Mouse (Mus musculus) thymus, postnatal 4 days (tissue): ENCODE results near the gene Mtr.

Experiments
- DNase-seq: peaks from one replicate; pipeline ENCODE4 v3.0.0; 2021

The Mtr gene

DNA sequence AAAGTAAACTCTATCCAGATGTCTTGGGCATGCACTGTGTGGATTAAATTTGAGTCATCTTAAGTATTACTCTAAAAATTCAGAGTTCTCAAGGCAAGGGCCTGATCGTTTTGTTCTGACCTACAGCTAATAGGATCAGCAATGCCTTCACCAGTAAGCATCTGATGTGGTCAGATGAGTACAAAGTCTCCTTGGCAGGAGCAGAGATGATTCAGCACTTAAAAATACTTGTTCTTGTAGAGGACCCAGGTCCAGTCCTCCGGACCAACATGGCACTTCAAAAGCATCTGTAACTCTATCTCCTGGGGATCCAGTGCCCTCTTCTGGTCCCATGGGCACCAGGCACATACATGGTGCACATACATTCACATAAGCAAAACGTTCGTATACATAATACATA is 25.8 kb downstream of the Mtr start:
- DNase-seq, result no peak

- DNase-seq, result no peak
Measured at GRCm38 (mm10) chr13:12228248-12228647, 29.7 kb downstream of the Mtr start.

- no peak for DNase-seq
Measured at GRCm38 (mm10) chr13:12227606-12228005, 30.3 kb downstream of the Mtr start.

- no peak for DNase-seq
Measured at GRCm38 (mm10) chr13:12218603-12219002, 39.3 kb downstream of the Mtr start.

DNA sequence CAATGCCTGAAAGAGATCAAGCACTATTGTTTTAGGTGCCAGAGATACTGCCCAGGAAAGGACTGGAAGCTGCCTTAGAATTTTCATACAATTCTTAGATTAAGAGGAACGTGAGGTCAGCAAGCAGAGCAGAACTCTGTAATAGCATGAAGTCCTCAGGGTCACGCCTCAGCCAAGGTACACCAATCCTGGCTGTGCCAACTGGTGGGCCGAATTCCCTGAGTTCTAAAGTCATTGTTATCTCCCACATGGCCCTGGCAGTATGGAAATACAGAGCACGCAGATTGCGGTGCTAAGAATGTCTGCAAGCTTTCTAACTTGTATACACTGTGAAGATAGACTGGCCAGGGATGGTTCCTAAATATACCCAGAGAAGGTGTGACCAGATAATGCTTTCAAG is 43.0 kb downstream of the Mtr start:
- no peak for DNase-seq

DNA sequence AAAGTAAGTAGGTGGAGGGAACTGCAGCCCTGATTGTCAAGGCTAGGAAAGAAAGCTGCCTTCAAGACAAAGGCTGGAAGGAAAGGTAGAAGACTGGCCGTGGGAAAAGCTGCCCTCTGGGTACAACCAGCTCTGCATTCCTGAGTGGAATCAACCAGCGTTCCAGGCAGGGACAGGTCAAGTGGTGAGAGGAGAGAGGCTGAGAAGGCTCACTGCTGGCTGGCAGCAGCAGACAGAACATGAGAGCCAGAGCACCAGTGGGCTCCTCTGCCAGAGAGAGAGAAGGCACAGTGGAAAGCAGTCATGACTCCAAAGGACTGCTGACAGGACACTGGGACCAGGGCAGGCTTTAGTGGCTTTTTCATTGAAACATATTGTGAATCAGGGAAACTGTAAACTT is 46.9 kb downstream of the Mtr start:
- no peak for DNase-seq

DNA sequence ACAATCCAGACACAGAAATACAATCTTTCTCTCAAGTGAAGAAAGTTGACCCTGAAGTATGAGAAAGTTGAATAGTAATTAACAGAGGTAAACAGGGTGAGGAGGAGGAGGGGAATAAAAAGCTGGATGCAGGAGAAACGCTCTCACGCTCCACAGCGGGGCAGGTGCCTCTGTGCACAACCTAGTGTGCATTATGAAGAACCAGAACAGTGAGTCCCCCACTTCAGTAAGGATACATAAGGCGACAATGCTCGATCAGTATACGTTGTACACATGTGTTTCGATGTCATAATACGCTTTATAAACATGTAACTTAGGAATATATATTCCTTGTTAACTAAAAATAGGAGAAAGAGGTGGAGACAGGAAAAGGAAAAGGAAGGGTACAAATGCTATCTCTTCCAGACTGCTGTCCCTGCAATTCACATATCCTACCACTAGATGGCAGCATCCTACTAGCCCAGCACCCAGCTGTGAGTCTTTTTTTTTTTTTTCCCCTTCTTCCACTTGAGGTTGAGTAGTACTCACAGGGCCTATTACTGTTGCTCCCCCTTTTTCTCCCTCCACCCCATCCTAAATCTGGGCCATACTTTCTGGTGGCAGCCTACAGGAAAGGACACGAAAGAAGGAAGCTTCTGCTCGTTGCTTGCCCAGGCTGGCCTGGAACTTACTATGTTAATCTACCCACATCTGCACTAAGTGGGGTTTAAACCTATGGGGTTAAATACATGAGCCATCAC is 47.7 kb downstream of the Mtr start:
- DNase-seq, result peak; percentile 64

DNA sequence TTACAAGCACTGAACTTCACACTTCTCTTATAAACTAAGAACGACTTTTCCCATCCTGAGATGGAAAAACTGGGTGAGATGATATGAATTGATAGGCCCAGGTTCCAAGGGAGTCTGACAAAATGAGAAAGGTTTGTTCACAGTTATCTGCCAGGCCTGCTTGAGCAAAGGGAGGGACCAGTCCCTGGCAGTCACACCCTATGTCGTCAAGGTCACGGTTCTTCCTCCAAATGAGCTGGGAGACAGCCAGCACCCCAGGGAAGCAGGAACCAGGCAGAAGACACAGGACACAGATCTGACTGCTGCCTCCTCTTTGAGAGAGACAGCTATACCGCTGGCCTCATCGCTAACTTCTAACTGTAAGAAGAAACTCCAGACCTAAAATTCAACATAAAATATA is 57.5 kb downstream of the Mtr start:
- no peak for DNase-seq

GRCm38 (mm10) chr13:12198486-12198885 is 59.4 kb downstream of the Mtr start:
- DNase-seq, result no peak

DNA sequence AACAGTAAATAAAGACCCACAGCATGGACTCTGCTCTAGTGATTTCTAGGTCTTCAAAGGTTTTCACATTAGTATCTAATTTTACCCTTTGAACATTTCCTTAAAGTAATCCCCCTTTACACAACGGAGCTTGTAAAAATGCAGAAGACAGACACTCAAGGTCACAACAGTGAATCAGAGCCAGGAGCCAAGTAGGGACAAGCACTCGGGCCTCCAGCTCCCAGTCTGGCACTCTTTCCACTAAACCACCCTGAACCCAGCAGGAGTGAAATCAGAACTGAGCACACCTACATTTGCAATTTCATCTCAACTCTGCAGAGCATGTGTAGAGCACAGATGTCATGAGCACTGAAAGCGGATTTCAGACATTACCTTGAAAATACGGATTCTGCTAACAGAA is 61.1 kb downstream of the Mtr start:
- DNase-seq, result no peak

GRCm38 (mm10) chr13:12196012-12196411 is 61.9 kb downstream of the Mtr start:
- DNase-seq, result no peak

DNA sequence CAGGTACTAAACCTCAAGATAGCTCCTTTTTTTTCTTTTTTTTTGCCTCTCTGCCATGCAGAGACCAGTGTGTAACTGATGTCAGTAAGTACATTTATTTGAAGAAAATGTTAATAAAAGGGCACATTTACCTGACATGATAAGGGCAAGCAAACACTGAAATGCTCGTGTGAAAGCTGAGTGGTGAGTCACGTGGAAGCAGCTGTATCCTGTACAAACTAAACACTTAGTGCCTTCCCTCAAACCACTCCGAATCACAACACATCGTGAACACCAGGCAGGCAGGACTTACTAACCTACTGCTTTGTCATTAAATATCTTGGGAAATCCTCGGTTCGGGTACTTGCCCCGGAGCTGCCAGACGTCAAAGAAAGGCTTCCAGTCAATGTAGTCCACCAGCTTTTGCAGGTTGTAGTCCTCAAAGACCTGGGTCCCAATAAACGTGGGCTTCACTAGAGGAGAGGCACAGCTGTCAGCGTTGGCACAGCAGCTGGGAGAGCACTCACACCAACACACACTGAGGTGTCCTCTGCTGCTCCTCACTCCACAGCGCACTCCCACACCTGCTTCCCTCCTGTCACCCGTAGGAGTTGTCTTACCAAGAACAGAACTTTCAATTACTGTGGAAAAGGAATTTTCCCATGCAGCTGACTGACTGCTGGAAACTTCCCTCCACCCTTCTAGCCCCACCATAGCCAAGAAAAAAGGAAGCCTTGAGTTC is 62.8 kb downstream of the Mtr start:
- no peak for DNase-seq

- no peak for DNase-seq
Measured at GRCm38 (mm10) chr13:12189219-12189618, 68.7 kb downstream of the Mtr start.

DNA sequence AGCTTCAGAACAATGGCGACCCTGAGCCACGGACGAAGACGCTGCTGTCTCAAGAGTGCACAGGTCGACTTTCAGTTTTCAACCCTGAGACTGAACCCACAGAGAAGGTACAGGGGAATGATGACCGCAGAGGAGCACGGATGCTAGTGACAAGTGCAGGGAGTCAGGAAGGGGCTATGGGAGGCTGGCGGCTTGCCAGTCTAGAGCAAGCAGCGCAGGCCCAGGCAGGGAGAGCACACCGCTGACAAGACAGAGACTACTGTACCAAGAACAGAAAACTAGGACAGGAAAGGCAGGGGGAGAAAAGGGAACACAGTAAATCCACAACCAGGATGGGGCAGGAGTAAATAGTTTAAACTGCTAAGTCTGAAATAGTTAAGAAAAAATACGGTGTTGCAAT is 69.1 kb downstream of the Mtr start:
- DNase-seq, result no peak

- no peak for DNase-seq
Measured at GRCm38 (mm10) chr13:12179481-12179880, 78.4 kb downstream of the Mtr start.

DNA sequence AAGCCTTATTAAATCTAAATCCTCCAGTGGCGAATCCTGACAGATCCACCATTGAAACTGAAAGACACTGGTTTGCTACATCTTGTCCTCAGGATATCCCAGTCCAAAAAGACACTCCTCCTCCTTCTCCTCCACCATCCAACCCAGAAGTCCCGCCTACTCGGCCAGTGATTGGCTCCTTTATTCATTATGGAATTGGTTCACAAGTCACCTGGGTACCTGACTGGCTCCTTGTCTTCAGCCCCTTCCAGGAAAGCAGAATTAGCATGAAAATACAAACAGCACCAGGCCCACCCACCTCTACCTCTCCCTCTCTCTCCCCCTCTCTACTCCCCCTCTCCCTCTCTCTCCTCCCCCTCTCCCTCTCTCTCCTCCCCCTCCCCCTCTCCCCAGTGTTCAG is 81.2 kb downstream of the Mtr start:
- no peak for DNase-seq

DNA sequence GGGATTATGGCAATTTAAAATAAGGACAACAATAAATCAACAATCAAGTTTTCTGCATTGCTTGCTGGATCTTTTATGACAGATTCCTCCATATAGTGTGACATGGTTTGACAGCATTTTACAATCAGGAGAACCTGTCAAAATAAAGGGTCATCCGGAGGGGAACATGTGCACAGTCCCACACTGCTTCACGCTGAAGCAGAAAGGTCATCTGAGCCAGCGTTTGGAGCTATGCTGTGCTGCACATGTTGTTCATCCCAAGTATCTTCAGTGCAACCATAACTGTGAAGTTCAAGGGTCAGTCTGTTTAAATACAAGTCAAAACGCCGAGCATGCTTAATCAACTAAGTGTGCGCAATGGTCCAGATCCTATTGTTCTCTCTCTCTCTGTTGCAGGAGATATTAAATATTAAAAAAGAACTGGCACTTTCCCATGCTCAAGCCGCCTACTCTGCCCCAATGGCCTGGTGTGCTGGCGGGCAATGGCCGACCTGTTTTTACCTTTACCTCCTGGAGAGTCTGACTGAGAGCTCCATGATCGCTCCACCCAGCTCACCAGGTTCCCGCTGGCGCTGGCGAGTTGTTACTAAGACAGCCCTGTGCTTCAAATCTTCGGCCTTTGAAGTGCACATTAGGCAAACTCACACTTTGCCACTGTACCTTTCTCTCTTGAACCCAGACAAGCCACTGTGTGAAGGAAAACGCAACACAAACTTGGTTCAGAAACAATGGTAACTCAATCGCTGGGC is 81.8 kb downstream of the Mtr start:
- DNase-seq, result no peak

- no peak for DNase-seq
Measured at GRCm38 (mm10) chr13:12167276-12167675, 90.6 kb downstream of the Mtr start.

DNA sequence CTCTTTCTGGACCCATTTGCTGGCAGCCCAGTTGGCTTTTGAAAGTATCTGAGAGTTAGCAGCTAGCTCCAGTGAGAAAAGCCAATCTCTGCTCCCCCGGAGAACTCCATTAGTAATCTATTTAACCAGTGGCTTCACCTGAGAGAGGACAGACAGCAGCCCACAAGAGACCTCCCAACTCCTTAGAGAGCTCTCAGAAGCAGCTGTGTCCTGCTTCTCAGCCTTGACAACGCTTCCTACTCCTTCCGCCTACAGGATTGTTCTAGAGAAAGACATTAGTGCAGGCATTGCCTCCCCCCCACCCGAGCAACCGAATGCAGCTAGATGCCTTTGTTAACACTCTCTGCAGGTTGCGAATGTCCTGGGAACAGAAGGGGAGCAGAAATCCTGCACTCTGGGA is 91.5 kb downstream of the Mtr start:
- DNase-seq, result no peak

GRCm38 (mm10) chr13:12165461-12166058 is 92.4 kb downstream of the Mtr start:
- DNase-seq, result no peak

GRCm38 (mm10) chr13:12162457-12162856 is 95.5 kb downstream of the Mtr start:
- no peak for DNase-seq

DNA sequence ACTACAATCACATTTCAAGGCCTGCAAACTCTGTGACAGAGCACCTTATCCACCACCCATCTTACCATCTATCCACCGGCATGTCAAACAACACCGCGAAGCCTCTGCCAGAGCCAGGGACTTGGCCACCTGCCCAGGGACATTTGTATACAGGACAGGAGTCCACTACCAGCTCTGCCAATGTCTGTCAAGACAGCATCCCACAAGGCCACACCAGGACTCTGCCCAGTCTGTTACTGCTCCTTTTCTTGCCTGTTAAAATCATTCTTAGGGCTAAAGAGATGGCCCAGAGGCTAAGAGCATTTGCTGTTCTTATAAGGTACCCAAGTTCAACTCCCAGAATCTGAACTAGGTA is 97.8 kb downstream of the Mtr start:
- DNase-seq, result no peak

DNA sequence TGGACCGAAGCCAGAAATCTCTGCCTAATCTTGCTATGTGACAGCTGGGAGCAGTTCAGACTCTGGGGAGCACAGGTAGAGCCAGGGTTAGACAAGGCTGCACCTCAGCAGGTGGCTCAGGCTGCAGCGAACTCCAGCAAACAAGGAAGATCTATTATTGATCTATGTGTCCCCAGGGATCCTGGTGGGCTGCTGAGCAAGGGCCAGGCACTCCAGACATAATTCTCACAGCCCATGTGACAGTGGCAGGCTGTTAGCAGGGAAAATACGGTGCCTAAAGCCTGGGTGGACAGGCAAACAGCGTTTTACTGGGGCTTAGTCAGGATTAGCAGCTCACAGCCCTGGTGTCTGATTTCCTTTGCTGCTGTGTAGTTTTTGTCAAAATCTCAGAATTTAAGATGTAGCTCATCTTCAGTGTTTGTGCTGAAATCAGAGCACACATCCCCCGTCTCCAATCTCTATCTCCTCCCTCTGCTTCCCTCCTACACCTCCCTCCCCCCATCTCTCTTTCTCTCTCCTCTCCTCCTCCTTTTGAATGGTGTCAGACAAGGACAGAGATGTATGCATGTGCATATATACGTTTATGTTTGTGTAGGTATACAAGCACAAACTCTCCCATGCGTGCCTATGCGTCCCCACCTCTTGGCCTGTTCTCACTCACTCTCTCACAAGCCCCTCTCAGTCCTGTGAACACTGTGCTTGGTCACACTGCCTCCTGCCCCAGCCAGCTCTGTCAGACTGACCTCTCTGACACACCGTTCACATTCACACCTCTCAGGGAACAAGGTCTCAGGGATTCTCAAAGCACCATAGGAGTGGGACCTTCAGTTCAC is 98.4 kb downstream of the Mtr start:
- no peak for DNase-seq
